12 mouse cellular contexts compared by ENCODE assay signal in the genomic region with DNA sequence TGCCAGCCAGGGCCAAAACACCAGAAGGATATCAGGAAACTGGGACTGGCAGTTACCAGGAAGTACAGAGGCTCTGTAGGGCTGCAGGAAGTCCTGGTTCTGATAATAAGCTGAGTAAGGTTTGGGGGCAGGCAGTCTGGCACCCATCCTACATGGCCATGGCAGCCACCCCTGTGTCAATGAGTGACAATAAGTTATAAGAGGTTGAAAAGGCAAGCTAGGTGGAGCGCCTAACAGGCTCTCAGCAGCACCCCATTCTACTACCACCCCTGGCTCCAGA. TPM values are rescaled to one million over a fixed set of nuclear protein-coding genes. Genes with fewer than 3 reads are reported as not detected.
DNase-seq lines count a peak whose midpoint lies in the region; ATAC-seq lines count a peak whose summit lies in the region.
"Had no signal": no experiment of that assay in that cellular context is flagged by ENCODE, and none has a peak within 500 bp of the region (broad histone marks: within the 10 kb centered on the region; RNA-seq: fewer than 3 reads in every experiment).

No protein-coding gene starts in this region.

- DNase-seq in heart, postnatal 36 days: no peak
- DNase-seq in lung, postnatal 14 days: no peak
- DNase-seq in kidney, adult 18-20 months: no peak
- no peak for DNase-seq in embryo, embryonic 9.5 days (ENCODE audit: extremely low spot score)
- DNase-seq: adrenal gland, postnatal 36 days; cerebellum, adult 8-10 months; gastrocnemius, postnatal 36 days had no signal

- no peak overlapping the region for H3K4me2 ChIP-seq in heart, embryonic 11.5 days
- no peak overlapping the region for H3K4me2 ChIP-seq in lung, embryonic 16.5 days (ENCODE audit: low read depth, low read length)
- no peak overlapping the region for H3K4me2 ChIP-seq in hindbrain, embryonic 13.5 days
- H3K4me2 ChIP-seq in neural tube, embryonic 13.5 days: no peak overlapping the region
- H3K4me2 ChIP-seq: embryonic facial prominence, embryonic 15.5 days had no signal

- ATAC-seq in heart, embryonic 11.5 days (replicated peaks; ENCODE audit: insufficient number of reproducible peaks, low FRiP score, low TSS enrichment): no peak
- ATAC-seq in lung, embryonic 16.5 days (ENCODE audit: low read depth): no peak
- no peak for ATAC-seq in hindbrain, embryonic 13.5 days (ENCODE audit: low FRiP score)
- no peak for ATAC-seq in neural tube, embryonic 13.5 days (ENCODE audit: low read depth)

- intact Hi-C loops in heart, postnatal 36 days (cut with DNase I): no loop called here

- peaks cover 30% of the 10 kb centered on the region for H3K4me1 ChIP-seq in heart, embryonic 11.5 days (ENCODE audit: control insufficient read depth, insufficient read depth, low read length)
- peaks cover 49% of the 10 kb centered on the region for H3K4me1 ChIP-seq in lung, embryonic 16.5 days (replicated peaks; ENCODE audit: control insufficient read depth, insufficient read depth, low read length)
- H3K4me1 ChIP-seq in hindbrain, embryonic 13.5 days (replicated peaks): peaks cover 48% of the 10 kb centered on the region
- H3K4me1 ChIP-seq in neural tube, embryonic 13.5 days (replicated peaks): peaks cover 53% of the 10 kb centered on the region

- peak overlapping the region; percentile 30; the same call in 1 of the 2 replicates for H3K27ac ChIP-seq in heart, embryonic 11.5 days (ENCODE audit: low read depth, low read length)
- peak overlapping the region; percentile 71 for H3K27ac ChIP-seq in lung, embryonic 16.5 days (ENCODE audit: low read length)
- H3K27ac ChIP-seq in hindbrain, embryonic 13.5 days: peak overlapping the region; percentile 60
- peak overlapping the region; percentile 85 for H3K27ac ChIP-seq in neural tube, embryonic 13.5 days (replicated peaks)
- H3K27ac ChIP-seq: embryonic facial prominence, embryonic 15.5 days had no signal

- H3K27me3 ChIP-seq in heart, embryonic 11.5 days (ENCODE audit: control insufficient read depth, insufficient read depth, low read length): no peaks in the 10 kb centered on the region
- no peaks in the 10 kb centered on the region for H3K27me3 ChIP-seq in lung, embryonic 16.5 days (ENCODE audit: control insufficient read depth, insufficient read depth, low read depth, low read length)
- peaks cover 15% of the 10 kb centered on the region for H3K27me3 ChIP-seq in hindbrain, embryonic 13.5 days
- H3K27me3 ChIP-seq in neural tube, embryonic 13.5 days: peaks cover 4% of the 10 kb centered on the region
- H3K27me3 ChIP-seq: embryonic facial prominence, embryonic 15.5 days had no signal

- no peaks in the 10 kb centered on the region for H3K36me3 ChIP-seq in heart, embryonic 11.5 days (ENCODE audit: control insufficient read depth, insufficient read depth, low read length)
- no peaks in the 10 kb centered on the region for H3K36me3 ChIP-seq in lung, embryonic 16.5 days (ENCODE audit: control insufficient read depth, insufficient read depth, low read length)
- no peaks in the 10 kb centered on the region for H3K36me3 ChIP-seq in hindbrain, embryonic 13.5 days
- no peaks in the 10 kb centered on the region for H3K36me3 ChIP-seq in neural tube, embryonic 13.5 days
- H3K36me3 ChIP-seq: embryonic facial prominence, embryonic 15.5 days had no signal

- no peaks in the 10 kb centered on the region for H3K9me3 ChIP-seq in heart, embryonic 11.5 days (replicated peaks; ENCODE audit: control insufficient read depth, low read length)
- no peaks in the 10 kb centered on the region for H3K9me3 ChIP-seq in lung, embryonic 16.5 days (ENCODE audit: control insufficient read depth, low read length)
- no peaks in the 10 kb centered on the region for H3K9me3 ChIP-seq in hindbrain, embryonic 13.5 days
- H3K9me3 ChIP-seq in neural tube, embryonic 13.5 days: no peaks in the 10 kb centered on the region
- H3K9me3 ChIP-seq: embryonic facial prominence, embryonic 15.5 days had no signal

- no peak overlapping the region for H3K4me3 ChIP-seq in heart, embryonic 11.5 days (ENCODE audit: low read depth, low read length)
- H3K4me3 ChIP-seq in lung, embryonic 16.5 days (ENCODE audit: low read length): no peak overlapping the region
- H3K4me3 ChIP-seq in hindbrain, embryonic 13.5 days: no peak overlapping the region
- no peak overlapping the region for H3K4me3 ChIP-seq in neural tube, embryonic 13.5 days
- H3K4me3 ChIP-seq: embryonic facial prominence, embryonic 15.5 days had no signal

- 86% methylated on average over 1 of the region's 1 CpGs for WGBS in heart, embryonic 11.5 days (ENCODE audit: insufficient replicate concordance)
- 89% methylated on average over 1 of the region's 1 CpGs for WGBS in lung, embryonic 16.5 days
- WGBS in hindbrain, embryonic 13.5 days: 89% methylated on average over 1 of the region's 1 CpGs
- 88% methylated on average over 1 of the region's 1 CpGs for WGBS in neural tube, embryonic 13.5 days

- peak overlapping the region; percentile 49; the same call in 1 of the 2 replicates for H3K9ac ChIP-seq in heart, embryonic 11.5 days (ENCODE audit: low read depth, low read length)
- no peak overlapping the region for H3K9ac ChIP-seq in lung, embryonic 16.5 days (ENCODE audit: low read length)
- no peak overlapping the region for H3K9ac ChIP-seq in hindbrain, embryonic 13.5 days
- no peak overlapping the region for H3K9ac ChIP-seq in neural tube, embryonic 13.5 days
- H3K9ac ChIP-seq: embryonic facial prominence, embryonic 15.5 days had no signal

RNA-seq across cellular contexts. Expression of a gene that starts 15.2 kb away (rescaled TPM):
- polyA plus RNA-seq in heart, embryonic 11.5 days (2014; fragmentation: Nextera tagmentation; extraction: Ambion mirVana): 4.4 and 4.9 TPM in 2 replicates
- total RNA-seq in heart, postnatal 36 days (2021): 1 to 10 TPM; 6.2 to 9.6 TPM
- polyA plus RNA-seq in lung, embryonic 16.5 days (2015; fragmentation: Nextera tagmentation; extraction: Ambion mirVana): 64.4 and 67.2 TPM in 2 replicates
- polyA plus RNA-seq in hindbrain, embryonic 13.5 days (2015; fragmentation: Nextera tagmentation; extraction: Ambion mirVana): 41.1 and 45.7 TPM in 2 replicates
- polyA plus RNA-seq in neural tube, embryonic 13.5 days (2015; fragmentation: Nextera tagmentation; extraction: Ambion mirVana): 42.3 and 44.9 TPM in 2 replicates

RNA-seq across cellular contexts. Expression of a gene that starts 48.1 kb away (rescaled TPM):
- 41.5 and 42.3 TPM in 2 replicates for polyA plus RNA-seq in heart, embryonic 11.5 days (2014; fragmentation: Nextera tagmentation; extraction: Ambion mirVana)
- 10 to 100 TPM; 20.8 to 21.0 TPM for total RNA-seq in heart, postnatal 36 days (2021)
- polyA plus RNA-seq in lung, embryonic 16.5 days (2015; fragmentation: Nextera tagmentation; extraction: Ambion mirVana): 41.0 and 41.8 TPM in 2 replicates
- polyA plus RNA-seq in hindbrain, embryonic 13.5 days (2015; fragmentation: Nextera tagmentation; extraction: Ambion mirVana): 28.2 and 28.7 TPM in 2 replicates
- polyA plus RNA-seq in neural tube, embryonic 13.5 days (2015; fragmentation: Nextera tagmentation; extraction: Ambion mirVana): 24.7 and 27.6 TPM in 2 replicates

RNA-seq across cellular contexts. Expression of a gene that starts 48.4 kb away (rescaled TPM):
- 171 and 186 TPM in 2 replicates for polyA plus RNA-seq in heart, embryonic 11.5 days (2014; fragmentation: Nextera tagmentation; extraction: Ambion mirVana)
- total RNA-seq in heart, postnatal 36 days (2021): 1 to 10 TPM; 2.0 to 2.2 TPM
- polyA plus RNA-seq in lung, embryonic 16.5 days (2015; fragmentation: Nextera tagmentation; extraction: Ambion mirVana): 190 and 214 TPM in 2 replicates
- polyA plus RNA-seq in hindbrain, embryonic 13.5 days (2015; fragmentation: Nextera tagmentation; extraction: Ambion mirVana): 48.8 and 57.0 TPM in 2 replicates
- 40.7 and 46.3 TPM in 2 replicates for polyA plus RNA-seq in neural tube, embryonic 13.5 days (2015; fragmentation: Nextera tagmentation; extraction: Ambion mirVana)

RNA-seq across cellular contexts. Expression of a gene that starts 53.9 kb away (rescaled TPM):
- polyA plus RNA-seq in heart, embryonic 11.5 days (2014; fragmentation: Nextera tagmentation; extraction: Ambion mirVana): 162 and 166 TPM in 2 replicates
- total RNA-seq in heart, postnatal 36 days (2021): 10 to 100 TPM; 13.1 to 13.7 TPM
- polyA plus RNA-seq in lung, embryonic 16.5 days (2015; fragmentation: Nextera tagmentation; extraction: Ambion mirVana): 242 and 259 TPM in 2 replicates
- polyA plus RNA-seq in hindbrain, embryonic 13.5 days (2015; fragmentation: Nextera tagmentation; extraction: Ambion mirVana): 126 and 130 TPM in 2 replicates
- polyA plus RNA-seq in neural tube, embryonic 13.5 days (2015; fragmentation: Nextera tagmentation; extraction: Ambion mirVana): 113 and 132 TPM in 2 replicates

Comparison
In these comparisons a context has a peak if more than half of its experiments do, and no peak if none do; other contexts are left out.
1. H3K27ac ChIP-seq: peak in every context shown above with its lines; median percentile 85 in neural tube, embryonic 13.5 days; 71 in lung, embryonic 16.5 days; 60 in hindbrain, embryonic 13.5 days; 30 in heart, embryonic 11.5 days.